Mouse (Mus musculus) lung, postnatal 0 days (tissue): ENCODE data around the gene Apobr. TPM values are rescaled to one million over a fixed set of nuclear protein-coding genes. Genes with fewer than 3 reads are reported as not detected.
A peak's percentile ranks its signal among the peaks of the same experiment; 100 is the strongest.

Experiments used
- ATAC-seq: fragments of 200-750 bp; cut with Nextera tagmentation; 2 replicates; pipeline ENCODE4 v1.8.0; 2017; ENCODE audit warnings: moderate library complexity
- DNase-seq: peaks from one replicate; pipeline ENCODE4 v3.0.0-alpha.2; 2016; ENCODE audit warnings: low spot score
- H3K27ac ChIP-seq: fragments of 300-500 bp; sonication (generic); 2 replicates; pipeline ENCODE4 v1.5.1; 2014; ENCODE audit warnings: antibody characterized with exemption, mild to moderate bottlenecking, low read length, mixed read lengths
- H3K27me3 ChIP-seq: fragments of 300-500 bp; sonication (generic); replicated peaks from 2 replicates; pipeline ENCODE4 v1.6.1; 2014; ENCODE audit warnings: low read length, mixed read lengths; ENCODE audit not compliant: insufficient read depth
- H3K36me3 ChIP-seq: fragments of 300-500 bp; sonication (generic); 2 replicates; pipeline ENCODE4 v1.6.1; 2014; ENCODE audit warnings: low read length, mixed read lengths; ENCODE audit not compliant: insufficient read depth
- H3K4me1 ChIP-seq: fragments of 300-500 bp; sonication (generic); 2 replicates; pipeline ENCODE4 v1.6.1; 2014; ENCODE audit warnings: antibody characterized with exemption, low read depth, low read length, mixed read lengths; ENCODE audit not compliant: insufficient read depth
- H3K4me2 ChIP-seq: fragments of 300-500 bp; sonication (generic); replicated peaks from 2 replicates; pipeline ENCODE4 v1.6.1; 2014; ENCODE audit warnings: low read depth, mild to moderate bottlenecking, low read length, moderate library complexity, mixed read lengths
- H3K4me3 ChIP-seq: fragments of 300-500 bp; sonication (generic); 2 replicates; pipeline ENCODE4 v1.5.1; 2014; ENCODE audit warnings: low read depth, low read length
- H3K9ac ChIP-seq: fragments of 300-500 bp; sonication (generic); replicated peaks from 2 replicates; pipeline ENCODE4 v1.6.1; 2014; ENCODE audit warnings: low read depth, mild to moderate bottlenecking
- H3K9me3 ChIP-seq: fragments of 300-500 bp; sonication (generic); 2 replicates; pipeline ENCODE4 v1.6.1; 2016; ENCODE audit warnings: low read length, mixed read lengths
- CTCF ChIP-seq: IDR thresholded peaks from 2 replicates; pipeline ENCODE4 v1.5.1; 2016; ENCODE audit warnings: antibody characterized with exemption, mild to moderate bottlenecking
- EP300 ChIP-seq: IDR thresholded peaks from 2 replicates; pipeline ENCODE4 v1.6.1; 2016; ENCODE audit warnings: antibody characterized with exemption, mild to moderate bottlenecking, control low read depth
- WGBS: fragments of 180-500 bp; shearing (Covaris S2); extraction: QIAGEN DNeasy Blood & Tissue Kit; methylation state at CpG from one replicate; pipeline ENCODE4 v1.1.7; 2014; 5-methylcytosine and 5-hydroxymethylcytosine counted together
- polyA plus RNA-seq: library from polyadenylated mRNA; unstranded; fragments of >200 nt; fragmentation: Nextera tagmentation; extraction: Ambion mirVana; gene quantifications from 2 replicates; pipeline ENCODE4 v1.2.1, GENCODE M21; 2015

Apobr gene
- polyA plus RNA-seq, 1 experiment from 2014 or later: 3.9 TPM

- Histone ChIP-seq H3K9me3 (no peaks in the 10 kb centered on the region), H3K4me1 (no peaks in the 10 kb centered on the region), H3K36me3 (peaks cover 81% of the 10 kb centered on the region), H3K4me3 (no peak overlapping the region), H3K4me2 (no peak overlapping the region), H3K9ac (no peak overlapping the region), H3K27me3 (no peaks in the 10 kb centered on the region), H3K27ac (no peak overlapping the region)
- ATAC-seq (no peak), DNase-seq (no peak)
- 94% methylated on average over 1 of the region's 1 CpGs for WGBS
- TF ChIP-seq CTCF (peak; percentile 39), EP300 (no peak)
These were observed 29.9 kb upstream of the Apobr start for GRCm38 (mm10) chr7:126554796-126555195.

GRCm38 (mm10) chr7:126556635-126557034, 28.1 kb upstream of the Apobr start:
- Histone ChIP-seq H3K27ac (no peak overlapping the region), H3K4me2 (no peak overlapping the region), H3K4me3 (no peak overlapping the region), H3K9ac (no peak overlapping the region), H3K9me3 (no peaks in the 10 kb centered on the region), H3K36me3 (peaks cover 75% of the 10 kb centered on the region), H3K4me1 (no peaks in the 10 kb centered on the region), H3K27me3 (no peaks in the 10 kb centered on the region)
- WGBS: 91% methylated on average over 5 of the region's 5 CpGs
- ATAC-seq (no peak), DNase-seq (no peak)
- TF ChIP-seq CTCF (no peak), EP300 (no peak)

GRCm38 (mm10) chr7:126565693-126566092, 19.0 kb upstream of the Apobr start:
- peak; percentile 58 for ATAC-seq
- H3K9me3 ChIP-seq: no peaks in the 10 kb centered on the region

GRCm38 (mm10) chr7:126566094-126566765, 18.5 kb upstream of the Apobr start, which contains the start of gene Eif3c:
Gene Eif3c (minus strand): TSS chr7:126566411.
- DNase-seq (peak; percentile 97), ATAC-seq (peak; percentile 97)
- Histone ChIP-seq H3K4me2 (peak within 1 kb of the TSS; percentile 71), H3K27ac (peak within 1 kb of the TSS; percentile 93), H3K4me3 (peak within 1 kb of the TSS; percentile 89), H3K9me3 (no peaks in the 10 kb centered on the region), H3K27me3 (no peaks in the 10 kb centered on the region), H3K36me3 (peaks cover 23% of the 10 kb centered on the region), H3K4me1 (no peaks in the 10 kb centered on the region), H3K9ac (peak within 1 kb of the TSS; percentile 69)
- TF ChIP-seq CTCF (no peak), EP300 (peak; percentile 27; the same call in 1 of the 2 replicates)
- WGBS: 2% methylated on average over 46 of the region's 46 CpGs

More at GRCm38 (mm10) chr7:126565693-126566092, 19.0 kb upstream of the Apobr start:
- H3K36me3 ChIP-seq: peaks cover 25% of the 10 kb centered on the region
- H3K4me1 ChIP-seq: no peaks in the 10 kb centered on the region
- peak overlapping the region; percentile 71 for H3K4me2 ChIP-seq
- TF ChIP-seq CTCF (no peak), EP300 (no peak)
- peak overlapping the region; percentile 89 for H3K4me3 ChIP-seq
- DNase-seq: peak; percentile 80
- H3K27ac ChIP-seq: peak overlapping the region; percentile 93
- H3K27me3 ChIP-seq: no peaks in the 10 kb centered on the region
- under 1% methylated on average over 27 of the region's 28 CpGs for WGBS
- H3K9ac ChIP-seq: peak overlapping the region; percentile 69

- TF ChIP-seq CTCF: peak; percentile 73
- no peak for TF ChIP-seq EP300
- Histone ChIP-seq H3K9me3 (no peaks in the 10 kb centered on the region), H3K4me3 (no peak overlapping the region), H3K4me2 (no peak overlapping the region), H3K4me1 (no peaks in the 10 kb centered on the region), H3K27me3 (no peaks in the 10 kb centered on the region), H3K27ac (no peak overlapping the region), H3K9ac (no peak overlapping the region), H3K36me3 (peaks cover 4% of the 10 kb centered on the region; the same call in 1 of the 2 replicates)
- ATAC-seq (no peak), DNase-seq (peak; percentile 62)
- 49% methylated on average over 8 of the region's 8 CpGs for WGBS
These were observed 7.8 kb upstream of the Apobr start for GRCm38 (mm10) chr7:126576946-126577345.

- no peak overlapping the region for H3K27ac ChIP-seq
- no peaks in the 10 kb centered on the region for H3K9me3 ChIP-seq
- H3K4me1 ChIP-seq: no peaks in the 10 kb centered on the region; the same call in 1 of the 2 replicates
- no peak for ATAC-seq
- H3K9ac ChIP-seq: no peak overlapping the region
- 48% methylated on average over 8 of the region's 8 CpGs for WGBS
- TF ChIP-seq EP300 (no peak), CTCF (peak; percentile 75)
- DNase-seq: peak; percentile 42
- H3K27me3 ChIP-seq: no peaks in the 10 kb centered on the region
- H3K4me3 ChIP-seq: no peak overlapping the region
- peaks cover 4% of the 10 kb centered on the region; the same call in 1 of the 2 replicates for H3K36me3 ChIP-seq
- H3K4me2 ChIP-seq: no peak overlapping the region
These were observed 5.6 kb upstream of the Apobr start for GRCm38 (mm10) chr7:126579172-126579571.
